Mouse (Mus musculus) kidney, postnatal 14 days (tissue): ENCODE measurements around the gene Atad5.
"Not testable (repeated sequence)": the region's sequence is repeated elsewhere in the genome, so short reads cannot be mapped to it uniquely, and the experiment has no call there.

Source experiments
- DNase-seq: peaks from one replicate; pipeline ENCODE4 v3.0.0; 2022; ENCODE audit warnings: mixed read lengths

The Atad5 gene

DNA sequence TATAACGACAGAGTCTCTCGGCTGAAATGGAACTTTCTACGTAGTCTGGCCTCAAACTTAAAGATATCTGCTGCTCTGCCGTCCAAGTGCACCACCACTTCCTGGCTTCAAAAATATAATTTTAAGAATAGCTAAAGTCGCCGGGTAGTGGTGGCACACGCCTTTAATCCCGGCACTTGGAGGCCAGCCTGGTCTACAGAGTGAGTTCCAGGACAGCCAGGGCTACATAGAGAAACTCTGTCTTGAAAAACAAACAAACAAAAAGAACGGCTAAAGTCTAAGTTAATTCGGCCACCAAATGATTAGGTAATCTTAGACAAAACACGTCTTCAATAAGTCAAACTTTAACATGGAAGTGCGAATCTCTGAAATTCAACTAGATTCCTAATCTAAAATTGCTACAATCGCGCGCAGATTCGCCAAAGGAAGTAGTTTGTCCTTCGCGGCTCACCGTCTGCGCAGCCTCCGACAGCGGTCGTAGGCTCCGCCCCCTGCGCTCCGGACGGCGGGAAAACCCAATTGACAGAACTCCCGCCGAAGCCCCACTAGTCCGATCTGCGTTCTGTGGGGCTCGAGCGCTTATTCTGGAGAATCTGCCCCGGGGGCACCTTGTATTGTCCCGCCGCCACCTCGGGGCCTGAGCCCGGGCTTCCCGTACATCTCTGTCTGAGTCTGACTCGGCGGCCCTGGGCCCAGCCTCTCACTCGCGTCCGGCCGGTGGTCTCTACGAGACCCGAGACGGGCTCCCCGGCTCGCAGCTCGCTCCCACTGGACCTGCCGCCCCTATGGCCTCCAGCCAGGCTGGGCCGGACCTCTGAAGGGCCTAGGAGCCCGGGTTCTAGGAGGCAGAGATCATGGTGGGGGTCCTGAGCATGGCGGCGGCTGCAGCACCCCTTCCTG, at the start of gene Atad5:
TSS of gene Atad5 (plus strand) at position 484 of the 900 bp plus-strand sequence.
- peak; percentile 93 for DNase-seq

- DNase-seq, result peak; percentile 59
These were observed 46.4 kb upstream of the Atad5 start for GRCm38 (mm10) chr11:80042615-80043418.

GRCm38 (mm10) chr11:80043419-80043817, 45.8 kb upstream of the Atad5 start:
- no peak for DNase-seq

DNA sequence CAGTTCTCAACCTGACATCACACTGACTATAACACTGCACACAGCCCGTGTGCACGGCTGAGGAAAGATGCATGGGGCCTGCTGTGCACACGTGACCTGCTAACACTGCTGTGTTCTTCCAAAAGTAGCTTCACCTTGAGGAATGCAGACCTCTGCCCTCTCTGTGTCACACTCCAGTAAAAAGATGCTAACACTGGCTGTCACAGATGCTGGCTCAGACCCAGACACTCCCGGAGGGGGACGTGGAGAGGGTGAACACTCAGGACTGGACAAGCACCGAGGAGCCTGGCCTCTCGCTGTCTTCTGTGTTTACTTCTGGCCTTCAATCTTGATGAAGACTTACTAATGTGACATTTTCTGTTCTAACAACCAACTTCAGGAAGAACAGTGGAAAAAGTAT, 42.3 kb upstream of the Atad5 start:
- DNase-seq, result peak; percentile 39

- DNase-seq, result no peak
These were observed 39.1 kb upstream of the Atad5 start for GRCm38 (mm10) chr11:80050088-80050487.

DNA sequence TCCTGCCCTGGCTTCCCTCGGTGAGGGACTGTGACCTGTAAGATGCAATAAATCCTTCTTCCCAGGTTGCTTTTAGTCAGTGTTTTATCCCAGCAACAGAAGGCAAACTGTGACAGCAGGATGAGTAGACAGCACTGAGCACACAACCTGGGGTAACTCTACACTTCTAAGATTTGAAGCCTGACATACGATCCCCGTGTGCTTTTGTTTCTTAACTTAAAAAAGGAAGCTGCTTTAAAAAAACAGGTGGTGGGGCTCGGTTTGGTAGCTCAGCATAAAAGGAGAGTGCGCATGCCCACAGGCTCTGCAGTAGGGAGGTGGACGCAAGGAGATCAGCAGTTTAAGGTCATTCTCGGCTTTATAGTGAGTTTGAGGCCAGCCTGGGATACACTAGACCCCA, 36.7 kb upstream of the Atad5 start:
- no peak for DNase-seq

- DNase-seq, result no peak
These were observed 36.0 kb upstream of the Atad5 start for GRCm38 (mm10) chr11:80053171-80053570.

- no peak for DNase-seq
These were observed 34.5 kb upstream of the Atad5 start for GRCm38 (mm10) chr11:80054659-80055058.

GRCm38 (mm10) chr11:80056141-80056540, 33.1 kb upstream of the Atad5 start:
- DNase-seq, result peak; percentile 61

DNA sequence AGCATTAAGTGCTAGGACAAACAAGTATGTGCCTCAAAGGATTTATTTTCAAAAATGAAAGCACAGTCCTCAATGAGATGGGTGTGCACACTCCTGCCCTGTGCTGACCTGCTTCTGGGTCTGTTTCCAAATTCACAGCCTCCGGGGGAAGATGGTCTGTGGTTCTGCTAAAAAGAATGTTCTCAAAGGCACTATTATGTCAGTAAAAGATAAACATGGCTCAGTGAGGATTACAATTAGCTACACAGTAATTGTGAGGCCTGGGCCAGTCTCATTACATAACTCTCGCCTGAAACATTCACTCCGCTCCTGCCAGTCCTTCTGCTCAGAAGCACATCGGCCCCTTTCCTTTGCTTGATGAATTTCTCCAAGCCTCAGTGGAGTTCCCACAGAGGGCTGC, 27.0 kb upstream of the Atad5 start:
- peak; percentile 55 for DNase-seq

GRCm38 (mm10) chr11:80066373-80066772, 22.8 kb upstream of the Atad5 start:
- DNase-seq, result not testable (repeated sequence)

- no peak for DNase-seq
These were observed 21.6 kb upstream of the Atad5 start for GRCm38 (mm10) chr11:80067558-80067957.

DNA sequence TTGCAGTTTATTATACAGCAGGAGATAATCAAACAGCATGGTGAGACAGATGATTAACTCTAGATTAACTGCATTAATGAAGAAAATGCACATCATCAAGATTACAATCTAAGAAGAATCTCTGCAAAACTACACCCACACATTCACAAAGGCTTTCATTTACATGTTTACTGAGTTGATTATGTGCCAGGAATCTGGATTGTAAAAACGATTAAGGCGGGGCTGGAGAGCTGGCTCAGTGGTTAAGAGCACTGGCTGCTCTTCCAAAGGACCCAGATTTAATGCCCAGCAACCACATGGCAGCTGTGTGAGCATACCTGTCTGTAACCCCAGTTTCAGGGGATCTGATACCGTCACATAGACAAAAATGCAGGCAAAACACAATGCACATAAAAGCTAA, 19.4 kb upstream of the Atad5 start:
- no peak for DNase-seq

DNA sequence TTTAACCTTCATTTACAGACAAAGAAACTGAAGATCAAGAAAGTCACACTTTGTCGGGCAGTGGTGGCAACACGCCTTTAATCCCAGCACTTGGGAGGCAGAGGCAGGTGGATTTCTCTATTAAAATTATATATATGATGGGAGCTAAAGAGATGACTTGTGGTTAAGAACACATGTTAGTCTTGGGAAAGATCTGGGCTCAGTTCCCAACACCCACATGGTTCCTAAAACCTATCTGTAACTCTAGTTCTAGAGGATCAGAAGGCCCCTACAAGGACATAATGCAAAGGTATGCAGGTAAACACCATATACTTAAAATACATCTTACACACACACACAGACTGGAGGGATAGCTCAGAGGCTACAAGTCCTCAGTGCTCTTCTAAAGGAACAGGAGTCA, 18.2 kb upstream of the Atad5 start:
- DNase-seq, result no peak

DNA sequence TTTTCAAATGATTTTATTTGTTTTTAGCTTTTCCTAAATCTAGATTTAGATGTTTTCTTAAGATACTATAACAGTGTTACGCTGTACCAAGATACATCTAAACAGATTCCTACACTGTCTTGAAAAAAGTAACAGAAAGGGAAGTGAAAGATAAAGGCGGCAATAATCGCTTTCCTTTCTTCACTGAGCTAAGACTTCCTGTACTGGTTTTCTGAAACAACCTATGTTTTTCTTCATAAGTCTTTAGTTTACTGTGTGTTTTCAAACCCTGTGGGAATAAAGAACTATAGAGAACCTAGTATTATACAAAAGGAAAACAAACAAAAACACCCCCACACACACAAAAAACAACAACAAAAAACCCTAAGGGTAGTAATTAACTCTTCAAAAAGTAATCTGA, 16.8 kb upstream of the Atad5 start:
- no peak for DNase-seq

DNA sequence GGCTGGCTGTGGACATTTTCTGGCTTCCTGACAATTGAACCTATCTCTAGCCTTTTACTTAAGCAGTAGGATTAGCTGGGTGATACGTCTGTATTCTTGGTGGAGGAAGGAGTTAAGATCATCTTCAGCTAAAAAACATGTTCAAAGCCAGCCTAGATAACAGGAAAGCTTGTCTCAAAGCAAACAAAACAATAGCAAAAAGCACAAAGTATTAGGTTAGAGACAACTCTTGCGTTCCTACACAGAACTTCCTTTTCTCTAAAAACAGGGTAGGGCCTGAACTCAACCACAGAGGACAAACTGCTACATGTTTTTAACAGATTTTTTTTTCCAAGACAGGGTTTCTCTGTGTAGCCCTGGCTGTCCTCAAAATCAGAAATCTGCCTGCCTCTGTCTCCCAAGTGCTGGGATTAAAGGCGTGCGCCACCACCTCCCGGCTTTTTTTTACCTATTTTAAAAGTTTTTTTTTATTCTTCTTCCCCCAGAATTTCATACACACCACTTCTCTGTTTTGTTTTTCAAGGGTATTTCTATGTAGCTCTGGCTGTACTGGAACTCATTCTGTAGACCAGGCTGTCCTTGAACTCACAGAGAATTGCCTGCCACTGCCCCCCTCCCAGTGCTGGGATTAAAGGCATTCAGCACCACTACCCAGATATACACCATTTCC, 13.5 kb upstream of the Atad5 start:
- no peak for DNase-seq

DNA sequence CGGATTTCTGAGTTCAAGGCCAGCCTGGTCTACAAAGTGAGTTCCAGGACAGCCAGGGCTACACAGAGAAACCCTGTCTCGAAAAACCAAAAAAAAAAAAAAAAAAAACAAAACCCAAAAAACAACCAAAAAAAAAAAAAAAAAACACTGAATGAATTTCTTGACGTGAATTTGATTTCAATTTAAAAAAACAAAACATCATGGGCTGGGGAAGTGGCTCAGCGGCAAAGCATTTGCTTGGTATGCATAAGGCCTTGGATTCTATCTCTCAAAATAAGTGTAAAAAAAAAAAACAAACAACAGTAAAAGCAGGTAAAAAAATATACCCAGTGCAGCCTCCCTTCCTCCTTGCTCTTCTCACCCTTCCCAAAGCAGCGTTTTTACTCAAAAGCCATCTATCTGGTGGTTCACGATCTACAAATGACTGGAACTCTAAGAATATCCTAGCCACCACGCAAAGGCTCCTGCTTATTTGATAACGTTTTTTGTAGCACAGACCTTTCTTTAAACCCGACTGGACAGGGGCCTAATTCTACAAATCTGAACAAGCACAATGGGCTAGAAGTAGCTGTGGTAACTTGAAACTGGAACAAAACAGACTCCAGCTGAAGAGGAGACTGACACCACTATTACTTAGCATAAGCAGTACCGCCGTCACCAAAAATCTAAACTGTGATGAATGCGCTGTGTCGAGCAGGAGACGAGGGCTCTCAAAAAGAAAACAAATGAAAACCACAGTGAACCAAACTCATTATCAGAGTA, 11.2 kb upstream of the Atad5 start:
- DNase-seq, result no peak

GRCm38 (mm10) chr11:80078831-80079230, 10.4 kb upstream of the Atad5 start:
- DNase-seq, result no peak

GRCm38 (mm10) chr11:80079751-80080150, 9.4 kb upstream of the Atad5 start:
- DNase-seq, result no peak

DNA sequence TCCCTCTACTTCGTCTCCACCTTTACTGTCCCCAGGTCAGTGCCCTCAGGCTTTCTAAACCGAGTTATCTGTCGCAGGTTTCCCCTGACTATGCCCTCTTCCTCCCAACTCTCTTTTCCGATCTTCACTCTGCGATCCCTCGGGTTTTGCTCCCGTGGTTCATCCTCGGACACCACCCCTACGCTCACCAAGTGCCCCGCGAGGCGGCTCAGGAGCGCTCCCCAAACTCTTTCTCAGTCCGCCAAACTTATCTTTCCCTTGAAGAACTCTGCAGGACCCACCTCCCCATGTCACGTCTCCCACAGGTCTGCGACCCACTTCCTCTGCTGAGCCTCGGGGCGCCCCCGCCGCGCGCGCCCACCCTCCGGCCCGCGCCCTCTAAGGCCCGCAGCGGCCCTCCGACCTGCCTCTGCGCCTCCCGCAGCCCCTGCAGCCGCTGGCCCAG, 8.8 kb upstream of the Atad5 start:
- DNase-seq, result no peak

DNA sequence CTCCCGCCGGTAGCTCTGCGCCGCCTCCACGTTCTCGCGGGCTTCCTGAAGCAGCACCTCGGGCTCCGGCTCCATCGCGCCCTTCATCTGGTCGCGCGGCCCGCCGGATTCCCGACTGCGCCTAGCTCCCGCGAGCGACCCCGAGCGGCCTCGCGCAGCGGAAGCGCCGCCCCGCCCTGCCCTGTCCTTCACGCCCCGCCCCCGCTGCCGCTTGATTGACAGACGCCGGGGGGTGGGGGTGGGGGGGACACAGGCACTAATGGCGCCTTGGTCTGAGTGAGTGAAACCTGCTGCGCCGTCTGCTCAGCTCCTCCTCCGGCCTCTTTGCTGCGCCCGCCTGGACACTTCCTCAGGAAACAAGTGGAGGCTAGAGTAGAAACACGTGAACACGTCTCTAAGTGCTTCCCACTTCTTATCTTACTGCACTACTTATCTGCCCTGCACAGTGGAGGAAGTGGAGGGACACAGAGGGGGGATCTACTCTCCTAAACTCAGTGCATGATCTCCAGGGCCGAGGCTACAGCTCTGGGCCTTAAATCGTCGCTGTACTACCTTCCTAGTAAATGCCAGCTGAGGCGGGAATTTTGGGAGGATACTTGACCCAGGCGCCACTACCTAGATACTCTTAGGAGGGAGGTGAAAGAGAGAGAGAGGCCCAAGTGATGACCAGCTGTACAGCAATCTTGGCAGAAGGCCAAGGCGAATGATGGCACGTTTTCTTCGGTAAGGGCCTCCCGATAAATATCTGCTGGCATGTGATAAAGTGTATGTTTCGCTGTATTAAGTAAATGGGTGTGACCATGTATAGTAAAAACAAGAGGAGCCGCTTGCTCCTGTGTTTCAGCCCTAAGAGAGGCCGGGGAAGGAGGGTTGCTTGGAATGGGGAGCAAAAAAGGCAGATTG, 8.1 kb upstream of the Atad5 start, which contains the start of gene Crlf3:
TSS of gene Crlf3 (minus strand) at position 166 of the 903 bp plus-strand sequence.
- peak; percentile 97 for DNase-seq
